Mouse (Mus musculus): ENCODE data around the gene Ifitm1. TPM values are rescaled to one million over a fixed set of nuclear protein-coding genes. Genes with fewer than 3 reads are reported as not detected.

Gene Ifitm1
- total and polyA plus RNA-seq, 3 experiments, result 1.5 to 5.5 TPM; not detected in 1

GRCm38 (mm10) chr7:140953133-140953532, 13.9 kb upstream of the Ifitm1 start:
- H3K9me3 ChIP-seq (replicated peaks), result no peaks in the 10 kb centered on the region
- DNase-seq (ENCODE audit: low spot score) (no peak), ATAC-seq (ENCODE audit: extremely low read depth, insufficient number of reproducible peaks, low FRiP score, poor library complexity, severe bottlenecking) (no peak)
- no peak overlapping the region for H3K4me3 ChIP-seq (ENCODE audit: low read depth, low read length)
- TF ChIP-seq CTCF (IDR thresholded peaks at IDR 0.05; ENCODE audit: low read depth, low read length) (no peak), POLR2AphosphoS5 (IDR thresholded peaks at IDR 0.05; ENCODE audit: insufficient replicate concordance, low read depth, low read length) (no peak), GATA1 (IDR thresholded peaks at IDR 0.05; ENCODE audit: borderline replicate concordance, low read length) (no peak), GATA2 (IDR thresholded peaks at IDR 0.05; ENCODE audit: borderline replicate concordance, low read depth, low read length) (no peak), TAL1 (conservative IDR thresholded peaks at IDR 0.05; ENCODE audit: low read depth, low read length) (no peak)
- peaks cover 46% of the 10 kb centered on the region for H3K36me3 ChIP-seq (replicated peaks)
- peaks cover 2% of the 10 kb centered on the region; the same call in 1 of the 2 replicates for H3K27me3 ChIP-seq (ENCODE audit: insufficient read depth, low read length)
- peaks cover 56% of the 10 kb centered on the region for H3K4me1 ChIP-seq (ENCODE audit: insufficient read depth, low read depth, low read length)

- Histone ChIP-seq H3K4me3 (ENCODE audit: low read depth, low read length) (peak overlapping the region; percentile 70; the same call in 1 of the 2 replicates), H3K36me3 (replicated peaks) (peaks cover 37% of the 10 kb centered on the region), H3K4me1 (ENCODE audit: insufficient read depth, low read depth, low read length) (peaks cover 59% of the 10 kb centered on the region), H3K27me3 (ENCODE audit: insufficient read depth, low read length) (peaks cover 2% of the 10 kb centered on the region; the same call in 1 of the 2 replicates), H3K9me3 (replicated peaks) (no peaks in the 10 kb centered on the region)
- DNase-seq (ENCODE audit: low spot score) (no peak), ATAC-seq (ENCODE audit: extremely low read depth, insufficient number of reproducible peaks, low FRiP score, poor library complexity, severe bottlenecking) (no peak)
- TF ChIP-seq TAL1 (conservative IDR thresholded peaks at IDR 0.05; ENCODE audit: low read depth, low read length) (no peak), POLR2AphosphoS5 (IDR thresholded peaks at IDR 0.05; ENCODE audit: insufficient replicate concordance, low read depth, low read length) (no peak), GATA1 (IDR thresholded peaks at IDR 0.05; ENCODE audit: borderline replicate concordance, low read length) (no peak), CTCF (IDR thresholded peaks at IDR 0.05; ENCODE audit: low read depth, low read length) (no peak), GATA2 (IDR thresholded peaks at IDR 0.05; ENCODE audit: borderline replicate concordance, low read depth, low read length) (no peak)
Measured at GRCm38 (mm10) chr7:140953800-140954732, 13.0 kb upstream of the Ifitm1 start.

- Histone ChIP-seq H3K36me3 (replicated peaks) (peaks cover 30% of the 10 kb centered on the region), H3K9me3 (replicated peaks) (no peaks in the 10 kb centered on the region), H3K4me1 (ENCODE audit: insufficient read depth, low read depth, low read length) (peaks cover 59% of the 10 kb centered on the region), H3K27me3 (ENCODE audit: insufficient read depth, low read length) (peaks cover 2% of the 10 kb centered on the region; the same call in 1 of the 2 replicates), H3K4me3 (ENCODE audit: low read depth, low read length) (peak overlapping the region; percentile 70)
- no peak for ATAC-seq (ENCODE audit: extremely low read depth, insufficient number of reproducible peaks, low FRiP score, poor library complexity, severe bottlenecking)
- no peak for DNase-seq (ENCODE audit: low spot score)
- TF ChIP-seq GATA2 (IDR thresholded peaks at IDR 0.05; ENCODE audit: borderline replicate concordance, low read depth, low read length), result no peak
- TF ChIP-seq POLR2AphosphoS5 (IDR thresholded peaks at IDR 0.05; ENCODE audit: insufficient replicate concordance, low read depth, low read length), result no peak
- no peak for TF ChIP-seq CTCF (IDR thresholded peaks at IDR 0.05; ENCODE audit: low read depth, low read length)
- TF ChIP-seq GATA1 (IDR thresholded peaks at IDR 0.05; ENCODE audit: borderline replicate concordance, low read length), result no peak
- no peak for TF ChIP-seq TAL1 (conservative IDR thresholded peaks at IDR 0.05; ENCODE audit: low read depth, low read length)
Measured at GRCm38 (mm10) chr7:140954733-140955071, 12.3 kb upstream of the Ifitm1 start.

- H3K9me3 ChIP-seq (replicated peaks), result no peaks in the 10 kb centered on the region
- DNase-seq (ENCODE audit: low spot score) (no peak), ATAC-seq (ENCODE audit: extremely low read depth, insufficient number of reproducible peaks, low FRiP score, poor library complexity, severe bottlenecking) (no peak)
- peaks cover 7% of the 10 kb centered on the region for H3K27me3 ChIP-seq (ENCODE audit: insufficient read depth, low read length)
- TF ChIP-seq POLR2AphosphoS5 (IDR thresholded peaks at IDR 0.05; ENCODE audit: insufficient replicate concordance, low read depth, low read length) (no peak), GATA2 (IDR thresholded peaks at IDR 0.05; ENCODE audit: borderline replicate concordance, low read depth, low read length) (no peak)
- peaks cover 24% of the 10 kb centered on the region for H3K36me3 ChIP-seq (replicated peaks)
- peak overlapping the region; percentile 70 for H3K4me3 ChIP-seq (ENCODE audit: low read depth, low read length)
- peaks cover 60% of the 10 kb centered on the region for H3K4me1 ChIP-seq (ENCODE audit: insufficient read depth, low read depth, low read length)
Measured at GRCm38 (mm10) chr7:140955342-140955741, 11.7 kb upstream of the Ifitm1 start.

GRCm38 (mm10) chr7:140955758-140956555, 11.1 kb upstream of the Ifitm1 start, which contains the start of the genes Gm45717 and Ifitm2:
Gene Gm45717 (minus strand): TSS chr7:140955937.
Gene Ifitm2 (minus strand): TSS chr7:140955987.
- no peak for TF ChIP-seq TAL1 (conservative IDR thresholded peaks at IDR 0.05; ENCODE audit: low read depth, low read length)
- TF ChIP-seq CTCF (IDR thresholded peaks at IDR 0.05; ENCODE audit: low read depth, low read length), result no peak
- TF ChIP-seq GATA1 (IDR thresholded peaks at IDR 0.05; ENCODE audit: borderline replicate concordance, low read length), result no peak
- no peak for TF ChIP-seq POLR2AphosphoS5 (IDR thresholded peaks at IDR 0.05; ENCODE audit: insufficient replicate concordance, low read depth, low read length)
- TF ChIP-seq GATA2 (IDR thresholded peaks at IDR 0.05; ENCODE audit: borderline replicate concordance, low read depth, low read length), result no peak
- Histone ChIP-seq H3K36me3 (replicated peaks) (peaks cover 18% of the 10 kb centered on the region), H3K4me1 (ENCODE audit: insufficient read depth, low read depth, low read length) (peaks cover 55% of the 10 kb centered on the region), H3K9me3 (replicated peaks) (no peaks in the 10 kb centered on the region), H3K4me3 (ENCODE audit: low read depth, low read length) (peak within 1 kb of the TSS; percentile 70), H3K27me3 (ENCODE audit: insufficient read depth, low read length) (peaks cover 7% of the 10 kb centered on the region)
- ATAC-seq (ENCODE audit: extremely low read depth, insufficient number of reproducible peaks, low FRiP score, poor library complexity, severe bottlenecking) (peak; percentile 83), DNase-seq (ENCODE audit: low spot score) (peak; percentile 52)

GRCm38 (mm10) chr7:140956556-140956869, 10.5 kb upstream of the Ifitm1 start:
- no peak for DNase-seq (ENCODE audit: low spot score)
- Histone ChIP-seq H3K27me3 (ENCODE audit: insufficient read depth, low read length) (peaks cover 9% of the 10 kb centered on the region), H3K9me3 (replicated peaks) (no peaks in the 10 kb centered on the region), H3K4me3 (ENCODE audit: low read depth, low read length) (peak overlapping the region; percentile 70; the same call in 1 of the 2 replicates), H3K4me1 (ENCODE audit: insufficient read depth, low read depth, low read length) (peaks cover 53% of the 10 kb centered on the region), H3K36me3 (replicated peaks) (peaks cover 13% of the 10 kb centered on the region)
- TF ChIP-seq POLR2AphosphoS5 (IDR thresholded peaks at IDR 0.05; ENCODE audit: insufficient replicate concordance, low read depth, low read length) (no peak), CTCF (IDR thresholded peaks at IDR 0.05; ENCODE audit: low read depth, low read length) (no peak), GATA2 (IDR thresholded peaks at IDR 0.05; ENCODE audit: borderline replicate concordance, low read depth, low read length) (no peak), TAL1 (conservative IDR thresholded peaks at IDR 0.05; ENCODE audit: low read depth, low read length) (no peak)
- ATAC-seq (ENCODE audit: extremely low read depth, insufficient number of reproducible peaks, low FRiP score, poor library complexity, severe bottlenecking), result no peak
